Mouse (Mus musculus) heart, embryonic 14.5 days (tissue): ENCODE results near the gene Kif9. TPM values are rescaled to one million over a fixed set of nuclear protein-coding genes. Genes with fewer than 3 reads are reported as not detected.

ENCODE experiments used
- ATAC-seq: fragments of 200-750 bp; cut with Nextera tagmentation; 2 replicates; pipeline ENCODE4 v1.8.0; 2017; ENCODE audit warnings: low read depth, moderate TSS enrichment; ENCODE audit not compliant: insufficient number of reproducible peaks, insufficient read depth, low FRiP score
- H3K27ac ChIP-seq, 2 experiments: fragments of 200-500 bp in 1 of 2; fragments of 300-500 bp in 1 of 2; sonication (generic) in 1 of 2; replicated peaks in 1 of 2; 2 replicates each; pipeline ENCODE4 v1.5.1; 2012 to 2014; ENCODE audit warnings: low read depth in 2 of 2, low read length in 2 of 2, control low read depth in 1 of 2, mild to moderate bottlenecking in 1 of 2, mixed read lengths in 1 of 2; ENCODE audit not compliant: control insufficient read depth in 1 of 2, insufficient read depth in 1 of 2
- H3K27me3 ChIP-seq: fragments of 300-500 bp; sonication (generic); 2 replicates; pipeline ENCODE4 v1.6.1; 2014; ENCODE audit warnings: mild to moderate bottlenecking, low read length, control low read depth; ENCODE audit not compliant: control insufficient read depth, insufficient read depth
- H3K36me3 ChIP-seq: fragments of 300-500 bp; sonication (generic); 2 replicates; pipeline ENCODE4 v1.6.1; 2014; ENCODE audit warnings: mild to moderate bottlenecking, control low read depth, low read length, mixed read lengths; ENCODE audit not compliant: control insufficient read depth, insufficient read depth
- H3K4me1 ChIP-seq, 2 experiments: fragments of 200-500 bp in 1 of 2; fragments of 300-500 bp in 1 of 2; sonication (generic) in 1 of 2; 2 replicates each; pipeline ENCODE4 v1.6.1; 2012 to 2014; ENCODE audit warnings: low read length in 2 of 2, control low read depth in 1 of 2, mixed read lengths in 1 of 2; ENCODE audit not compliant: control insufficient read depth in 2 of 2, insufficient read depth in 2 of 2
- H3K4me2 ChIP-seq: fragments of 300-500 bp; sonication (generic); 2 replicates; pipeline ENCODE4 v1.6.1; 2014; ENCODE audit warnings: mild to moderate bottlenecking, low read length
- H3K4me3 ChIP-seq, 2 experiments: fragments of 200-500 bp in 1 of 2; fragments of 300-500 bp in 1 of 2; sonication (generic) in 1 of 2; 2 replicates each; pipeline ENCODE4 v1.5.1; 2012 to 2014; ENCODE audit warnings: low read length in 2 of 2, mild to moderate bottlenecking in 2 of 2, control low read depth in 1 of 2, low read depth in 1 of 2, moderate library complexity in 1 of 2; ENCODE audit not compliant: control insufficient read depth in 1 of 2, insufficient read depth in 1 of 2
- H3K9ac ChIP-seq: fragments of 300-500 bp; sonication (generic); 2 replicates; pipeline ENCODE4 v1.6.1; 2014; ENCODE audit warnings: mild to moderate bottlenecking, low read length
- H3K9me3 ChIP-seq: fragments of 300-500 bp; sonication (generic); 2 replicates; pipeline ENCODE4 v1.6.1; 2016; ENCODE audit warnings: low read length, control low read depth; ENCODE audit not compliant: control insufficient read depth
- WGBS: fragments of 180-500 bp; shearing (Covaris S2); extraction: QIAGEN DNeasy Blood & Tissue Kit; methylation state at CpG from one replicate; pipeline ENCODE4 v1.1.7; 2014; 5-methylcytosine and 5-hydroxymethylcytosine counted together
- polyA plus RNA-seq: library from polyadenylated mRNA; unstranded; fragments of >200 nt; fragmentation: Nextera tagmentation; extraction: Ambion mirVana; gene quantifications from 2 replicates; pipeline ENCODE4 v1.2.1, GENCODE M21; 2014

The Kif9 gene
- polyA plus RNA-seq, 1 experiment from 2014 or later: 0.65 TPM

GRCm38 (mm10) chr9:110538511-110538910 lies 61.8 kb downstream of the Kif9 start:
- Histone ChIP-seq H3K9ac (no peak overlapping the region), H3K27ac (no peak overlapping the region), H3K4me2 (no peak overlapping the region), H3K4me3 (no peak overlapping the region), H3K36me3 (peaks cover 7% of the 10 kb centered on the region; the same call in 1 of the 2 replicates), H3K9me3 (no peaks in the 10 kb centered on the region), H3K4me1 (peaks cover 2 to 20% of the 10 kb centered on the region in 2 experiments; a peak in 3 of 4 replicates), H3K27me3 (no peaks in the 10 kb centered on the region)
- ATAC-seq: no peak

- 80% methylated on average over 4 of the region's 4 CpGs for WGBS
- Histone ChIP-seq H3K27me3 (no peaks in the 10 kb centered on the region), H3K9ac (no peak overlapping the region), H3K4me2 (no peak overlapping the region), H3K27ac (no peak overlapping the region), H3K4me1 (no peaks in the 10 kb centered on the region), H3K4me3 (no peak overlapping the region), H3K36me3 (peaks cover 8% of the 10 kb centered on the region), H3K9me3 (no peaks in the 10 kb centered on the region)
- ATAC-seq: no peak
Observed at GRCm38 (mm10) chr9:110541988-110542387, 65.2 kb downstream of the Kif9 start.

GRCm38 (mm10) chr9:110548261-110548660 lies 71.5 kb downstream of the Kif9 start:
- WGBS: 87% methylated on average over 19 of the region's 19 CpGs
- no peak for ATAC-seq
- Histone ChIP-seq H3K9me3 (no peaks in the 10 kb centered on the region), H3K27ac (no peak overlapping the region), H3K4me2 (no peak overlapping the region), H3K27me3 (no peaks in the 10 kb centered on the region), H3K4me3 (no peak overlapping the region), H3K36me3 (peaks cover 64% of the 10 kb centered on the region), H3K9ac (no peak overlapping the region), H3K4me1 (no peaks in the 10 kb centered on the region)

- no peak overlapping the region for H3K4me2 ChIP-seq
- peaks cover 92% of the 10 kb centered on the region for H3K36me3 ChIP-seq
- H3K27me3 ChIP-seq: no peaks in the 10 kb centered on the region
- H3K9me3 ChIP-seq: no peaks in the 10 kb centered on the region
- ATAC-seq: no peak
- no peak overlapping the region for H3K4me3 ChIP-seq
- H3K9ac ChIP-seq: no peak overlapping the region
- no peaks in the 10 kb centered on the region for H3K4me1 ChIP-seq
- H3K27ac ChIP-seq: no peak overlapping the region
Observed at GRCm38 (mm10) chr9:110568309-110568708, 91.6 kb downstream of the Kif9 start.

Other genes with a start within 250 kb of the Kif9 start
- gene Cspg5, start 233.2 kb upstream of the Kif9 start, polyA plus RNA-seq: 1.9 and 2.5 TPM in 2 replicates
- 14.0 and 14.8 TPM in 2 replicates for gene Elp6, start 171.8 kb upstream of the Kif9 start, polyA plus RNA-seq
- gene Scap, start 143.7 kb upstream of the Kif9 start, polyA plus RNA-seq: 14.9 and 16.1 TPM in 2 replicates
- gene Ptpn23, start 68.7 kb upstream of the Kif9 start, polyA plus RNA-seq: 10.3 and 12.5 TPM in 2 replicates
- gene Ngp, start 57.2 kb upstream of the Kif9 start, polyA plus RNA-seq: 1.1 and 4.2 TPM in 2 replicates
- gene Klhl18, start 264 bp upstream of the Kif9 start, polyA plus RNA-seq: 7.7 and 8.7 TPM in 2 replicates
- gene Setd2, start 55.6 kb downstream of the Kif9 start, polyA plus RNA-seq: 32.7 and 35.6 TPM in 2 replicates
- gene Nradd, start 147.5 kb downstream of the Kif9 start, polyA plus RNA-seq: 8.4 and 12.2 TPM in 2 replicates
- gene Nbeal2, start 177.2 kb downstream of the Kif9 start, polyA plus RNA-seq: 2.4 and 2.7 TPM in 2 replicates
- gene Ccdc12, start 179.5 kb downstream of the Kif9 start, polyA plus RNA-seq: 146 and 147 TPM in 2 replicates